In the genomic region with DNA sequence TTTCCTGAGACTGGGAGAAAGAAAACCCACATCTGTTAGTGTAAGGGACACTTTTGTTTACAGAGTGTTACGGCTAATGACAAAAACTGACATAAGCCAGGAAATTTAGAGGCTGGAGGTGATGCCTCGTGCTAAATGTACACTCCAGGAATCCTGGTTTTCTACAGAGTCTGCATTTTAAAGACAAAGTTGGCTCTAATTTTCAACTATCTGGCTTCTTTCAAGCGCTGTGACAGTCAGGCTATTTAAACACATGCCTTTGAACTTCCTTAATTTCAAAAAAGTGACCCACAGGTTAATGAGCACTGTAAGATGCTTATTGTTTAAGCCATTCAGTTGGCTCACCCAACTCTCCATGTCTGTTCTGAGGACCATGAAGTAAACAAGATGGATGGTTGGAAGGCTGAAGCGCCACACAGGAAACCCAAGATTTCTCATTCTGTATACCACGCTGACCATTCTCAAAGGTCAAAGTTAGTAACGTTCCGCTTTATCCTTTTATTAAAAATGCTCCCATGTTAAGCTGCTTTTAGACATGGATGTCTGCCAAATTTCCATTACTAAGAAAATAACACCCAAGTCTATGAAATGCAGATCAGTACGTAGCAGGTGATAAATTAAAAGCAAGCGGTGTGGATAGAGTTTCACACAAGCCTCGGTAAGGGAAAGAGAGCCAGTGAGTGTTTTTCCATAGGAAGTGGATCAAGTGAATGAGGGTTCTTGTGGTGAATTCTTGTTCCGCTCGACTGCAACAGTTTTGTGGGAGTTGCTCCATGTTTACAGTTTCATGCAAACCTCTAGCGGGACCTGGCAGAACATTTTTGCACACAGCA, we compare ENCODE assay signal across 12 mouse cellular contexts.
DNase-seq lines count a peak whose midpoint lies in the region; ATAC-seq and TF ChIP-seq lines count a peak whose summit lies in the region.
"Had no signal": no experiment of that assay in that cellular context is flagged by ENCODE, and none has a peak within 500 bp of the region (broad histone marks: within the 10 kb centered on the region; RNA-seq: fewer than 3 reads in every experiment).

No protein-coding gene starts in this region.

- no peak overlapping the region for H3K4me2 ChIP-seq in heart, embryonic 16.5 days (ENCODE audit: low read depth, low read length)
- peak overlapping the region; percentile 33; the same call in 1 of the 2 replicates for H3K4me2 ChIP-seq in kidney, postnatal 0 days (ENCODE audit: low read length)
- H3K4me2 ChIP-seq in hindbrain, embryonic 12.5 days (replicated peaks), result no peak overlapping the region

- no peak for TF ChIP-seq CTCF in kidney, postnatal 0 days (IDR thresholded peaks at IDR 0.05; ENCODE audit: low read depth)

- peak overlapping the region; percentile 53 for H3K27ac ChIP-seq in heart, embryonic 16.5 days (ENCODE audit: low read length)
- H3K27ac ChIP-seq in embryonic facial prominence, embryonic 10.5 days (replicated peaks), result peak overlapping the region; percentile 40; the same call in 1 of the 2 replicates
- peak overlapping the region; percentile 58 for H3K27ac ChIP-seq in kidney, postnatal 0 days
- H3K27ac ChIP-seq in hindbrain, embryonic 12.5 days, result no peak overlapping the region

- intact Hi-C loops in heart, postnatal 14 days (cut with DNase I), result no loop called here

- no peaks in the 10 kb centered on the region for H3K36me3 ChIP-seq in heart, embryonic 16.5 days (ENCODE audit: control insufficient read depth, insufficient read depth)
- H3K36me3 ChIP-seq in embryonic facial prominence, embryonic 10.5 days (replicated peaks), result no peaks in the 10 kb centered on the region
- H3K36me3 ChIP-seq in kidney, postnatal 0 days (ENCODE audit: insufficient read depth, low read length), result no peaks in the 10 kb centered on the region
- H3K36me3 ChIP-seq in hindbrain, embryonic 12.5 days, result no peaks in the 10 kb centered on the region

- ATAC-seq in heart, embryonic 16.5 days (replicated peaks; ENCODE audit: extremely low read depth, insufficient read depth, low FRiP score), result 0 out of 2 replicates have a peak, but pooled peaks have one; percentile 14
- ATAC-seq in kidney, postnatal 0 days (replicated peaks; ENCODE audit: low FRiP score, low read depth), result peak; percentile 75
- ATAC-seq in hindbrain, embryonic 12.5 days (ENCODE audit: low FRiP score), result no peak

- WGBS in heart, embryonic 16.5 days, result 61% methylated on average over 13 of the region's 13 CpGs
- WGBS in embryonic facial prominence, embryonic 10.5 days, result 77% methylated on average over 13 of the region's 13 CpGs
- WGBS in kidney, postnatal 0 days, result 11% methylated on average over 13 of the region's 13 CpGs
- WGBS in hindbrain, embryonic 12.5 days, result 68% methylated on average over 13 of the region's 13 CpGs

- no peak for DNase-seq in heart, postnatal 14 days
- peak; percentile 12 for DNase-seq in CD4-positive helper T cell, adult 2 months (ENCODE audit: low read depth, low spot score)
- no peak for DNase-seq in embryonic facial prominence, embryonic 10.5 days (ENCODE audit: low spot score)
- DNase-seq in kidney, postnatal 0 days (ENCODE audit: low spot score), result peak; percentile 93
- DNase-seq in spleen, postnatal 10 days (ENCODE audit: low spot score in 2 of 2), result no peak
- no peak for DNase-seq in right cerebral cortex, adult 2 months (ENCODE audit: low spot score in 2 of 2)
- DNase-seq: cerebellum, adult 2 months; gastrocnemius, postnatal 14 days had no signal

- H3K9me3 ChIP-seq in heart, embryonic 16.5 days (replicated peaks; ENCODE audit: control insufficient read depth, low read length), result no peaks in the 10 kb centered on the region
- no peaks in the 10 kb centered on the region for H3K9me3 ChIP-seq in embryonic facial prominence, embryonic 10.5 days
- H3K9me3 ChIP-seq in kidney, postnatal 0 days (replicated peaks; ENCODE audit: low read length), result no peaks in the 10 kb centered on the region
- no peaks in the 10 kb centered on the region for H3K9me3 ChIP-seq in hindbrain, embryonic 12.5 days (replicated peaks)

- H3K9ac ChIP-seq in heart, embryonic 16.5 days (ENCODE audit: low read length), result no peak overlapping the region
- no peak overlapping the region for H3K9ac ChIP-seq in kidney, postnatal 0 days (ENCODE audit: low read depth, low read length)
- no peak overlapping the region for H3K9ac ChIP-seq in hindbrain, embryonic 12.5 days

- peaks cover 15% of the 10 kb centered on the region for H3K4me1 ChIP-seq in heart, embryonic 16.5 days (ENCODE audit: control insufficient read depth, insufficient read depth, low read length)
- H3K4me1 ChIP-seq in embryonic facial prominence, embryonic 10.5 days, result 0 out of 2 replicates have a peak, but pooled peaks cover 13% of the 10 kb centered on the region
- H3K4me1 ChIP-seq in kidney, postnatal 0 days (replicated peaks; ENCODE audit: insufficient read depth, low read length), result peaks cover 15% of the 10 kb centered on the region
- 0 out of 2 replicates have a peak, but pooled peaks cover 2% of the 10 kb centered on the region for H3K4me1 ChIP-seq in hindbrain, embryonic 12.5 days

- no peaks in the 10 kb centered on the region for H3K27me3 ChIP-seq in heart, embryonic 16.5 days (ENCODE audit: control insufficient read depth, insufficient read depth, low read length)
- H3K27me3 ChIP-seq in embryonic facial prominence, embryonic 10.5 days (replicated peaks; ENCODE audit: low read depth, poor library complexity, severe bottlenecking), result no peaks in the 10 kb centered on the region
- no peaks in the 10 kb centered on the region for H3K27me3 ChIP-seq in kidney, postnatal 0 days (ENCODE audit: insufficient read depth, low read length)
- no peaks in the 10 kb centered on the region for H3K27me3 ChIP-seq in hindbrain, embryonic 12.5 days

- no peak overlapping the region for H3K4me3 ChIP-seq in heart, embryonic 16.5 days (ENCODE audit: low read length)
- H3K4me3 ChIP-seq in embryonic facial prominence, embryonic 10.5 days, result no peak overlapping the region
- no peak overlapping the region for H3K4me3 ChIP-seq in kidney, postnatal 0 days (replicated peaks; ENCODE audit: low read depth, low read length)
- H3K4me3 ChIP-seq in hindbrain, embryonic 12.5 days, result no peak overlapping the region
- H3K4me3 ChIP-seq: erythroblast, embryonic 14.5 days; myocyte had no signal

Comparison
In these comparisons a context has a peak if more than half of its experiments do, and no peak if none do; other contexts are left out.
1. DNase-seq: peak in CD4-positive helper T cell, adult 2 months (single experiment) and kidney, postnatal 0 days (single experiment); none in heart, postnatal 14 days (0 of 2), embryonic facial prominence, embryonic 10.5 days (single experiment), spleen, postnatal 10 days (0 of 2) and right cerebral cortex, adult 2 months (0 of 2).